Mouse (Mus musculus) ES-Bruce4 (cell line): ENCODE measurements at regions not wholly inside any gene's neighbourhood (a gene's known extent, or its start where the extent isn't known, plus 50 kb on each side); places are given as distances from the start of the nearest gene placed in this dataset.
A peak's percentile ranks its signal among the peaks of the same experiment; 100 is the strongest.

ENCODE experiments used
- H3K27ac ChIP-seq: 2 replicates; pipeline ENCODE4 v1.5.1; 2012; ENCODE audit warnings: low read length, inconsistent platforms; ENCODE audit not compliant: insufficient read depth
- H3K27me3 ChIP-seq: 2 replicates; pipeline ENCODE4 v1.6.1; 2012; ENCODE audit warnings: mild to moderate bottlenecking, low read length, inconsistent platforms; ENCODE audit not compliant: control insufficient read depth, poor library complexity, insufficient read depth, severe bottlenecking
- H3K36me3 ChIP-seq: 2 replicates; pipeline ENCODE4 v1.6.1; 2012; ENCODE audit warnings: inconsistent platforms, mild to moderate bottlenecking, low read length, moderate library complexity; ENCODE audit not compliant: control insufficient read depth, poor library complexity, insufficient read depth, severe bottlenecking
- H3K4me1 ChIP-seq: one replicate; pipeline ENCODE4 v1.8.1; 2011; ENCODE audit warnings: low read length; ENCODE audit not compliant: control insufficient read depth, insufficient read depth
- H3K4me3 ChIP-seq: 2 replicates; pipeline ENCODE4 v1.5.1; 2011; ENCODE audit warnings: low read depth, mild to moderate bottlenecking, low read length
- H3K9ac ChIP-seq: 2 replicates; pipeline ENCODE4 v1.6.1; 2012; ENCODE audit warnings: low read depth, mild to moderate bottlenecking, inconsistent platforms; ENCODE audit not compliant: poor library complexity, severe bottlenecking
- H3K9me3 ChIP-seq: replicated peaks from 2 replicates; pipeline ENCODE4 v1.6.1; 2012; ENCODE audit warnings: mild to moderate bottlenecking, low read length, inconsistent platforms; ENCODE audit not compliant: control insufficient read depth, poor library complexity, insufficient read depth, severe bottlenecking
- CTCF ChIP-seq: IDR thresholded peaks from one replicate; pipeline ENCODE4 v1.8.1; 2011; ENCODE audit warnings: low read depth, low read length
- EP300 ChIP-seq: IDR thresholded peaks from 2 replicates; pipeline ENCODE4 v1.6.1; 2011; ENCODE audit warnings: low read depth, low read length; ENCODE audit not compliant: insufficient read depth
- POLR2A ChIP-seq: IDR thresholded peaks from one replicate; pipeline ENCODE4 v1.8.1; 2011; ENCODE audit warnings: low read length; ENCODE audit not compliant: insufficient read depth

DNA sequence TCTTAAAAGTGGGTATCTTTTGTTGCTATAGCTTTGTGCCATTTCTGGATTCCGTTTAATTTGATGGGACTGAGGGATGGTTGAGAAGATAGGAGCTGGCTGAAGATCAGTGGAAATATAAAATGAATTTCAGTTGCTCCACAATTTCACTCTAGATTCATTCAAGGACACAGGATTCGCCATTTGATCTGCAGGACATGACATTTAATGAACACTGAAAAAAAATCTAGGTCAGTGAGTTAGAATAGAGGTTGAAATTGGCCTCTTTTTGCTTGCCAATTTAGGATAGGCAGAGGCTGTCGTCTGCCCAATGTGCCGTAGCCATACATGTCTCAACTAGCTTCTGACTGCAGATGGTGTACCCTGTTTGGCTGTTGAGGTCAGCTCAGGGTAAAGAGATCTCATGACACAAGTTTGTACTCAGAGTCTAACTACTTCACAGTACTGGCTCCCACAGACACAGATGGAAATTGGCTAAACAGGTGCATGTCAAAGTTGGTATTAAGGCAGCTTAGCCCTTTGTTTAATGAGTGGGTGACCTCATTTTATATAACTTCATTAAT, 449.5 kb upstream of the Tle4 start:
- TF ChIP-seq POLR2A (no peak), EP300 (no peak), CTCF (no peak)
- H3K36me3 ChIP-seq, result no peaks in the 10 kb centered on the region
- no peaks in the 10 kb centered on the region for H3K27me3 ChIP-seq
- no peak overlapping the region for H3K9ac ChIP-seq
- no peak overlapping the region for H3K4me3 ChIP-seq
- H3K4me1 ChIP-seq, result no peaks in the 10 kb centered on the region
- no peaks in the 10 kb centered on the region for H3K9me3 ChIP-seq
- H3K27ac ChIP-seq, result no peak overlapping the region

DNA sequence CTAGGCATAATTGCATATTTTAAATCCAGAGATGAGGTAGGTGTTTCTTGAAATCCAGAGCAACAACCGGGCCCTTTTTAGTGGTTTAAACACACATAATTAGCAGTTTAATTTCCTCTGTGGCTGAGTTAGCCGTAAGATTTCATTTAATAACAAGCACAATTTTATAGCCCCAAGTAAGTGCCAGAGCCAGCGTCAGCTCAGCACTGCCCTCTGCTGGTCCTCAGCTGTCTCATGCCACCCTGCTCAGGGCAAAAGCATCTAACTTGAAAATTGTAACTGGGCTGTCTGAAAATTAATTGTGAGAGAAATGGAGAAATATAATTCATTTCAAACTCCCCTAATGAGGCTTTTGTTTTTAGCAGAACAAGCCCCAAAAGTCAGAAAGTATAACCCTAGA, 437.7 kb upstream of the Tle4 start:
- Histone ChIP-seq H3K36me3 (no peaks in the 10 kb centered on the region), H3K27me3 (no peaks in the 10 kb centered on the region), H3K4me3 (no peak overlapping the region), H3K4me1 (no peaks in the 10 kb centered on the region), H3K9ac (no peak overlapping the region), H3K9me3 (no peaks in the 10 kb centered on the region), H3K27ac (no peak overlapping the region)
- TF ChIP-seq CTCF, result peak; percentile 88
- TF ChIP-seq EP300, result no peak
- no peak for TF ChIP-seq POLR2A

DNA sequence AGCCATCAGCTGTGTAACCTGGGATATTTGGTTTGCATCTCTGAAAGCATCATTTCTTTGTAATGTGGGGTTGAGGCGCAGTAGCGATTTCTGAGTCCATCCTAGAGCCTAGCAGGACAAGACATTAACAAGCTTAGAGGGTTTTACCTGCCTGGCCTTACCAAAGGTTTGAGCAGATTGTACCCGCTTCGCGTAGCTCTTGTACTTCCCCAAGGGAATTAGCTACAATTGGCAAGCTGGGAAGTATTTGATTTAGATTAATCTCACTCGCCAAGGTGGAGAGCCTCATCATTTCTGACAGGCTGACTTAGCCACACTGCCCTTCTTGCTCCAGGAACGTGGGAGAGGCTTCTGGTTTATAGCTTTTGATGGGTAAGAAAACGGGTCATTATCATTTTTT, 436.1 kb upstream of the Tle4 start:
- H3K27ac ChIP-seq, result no peak overlapping the region
- no peak for TF ChIP-seq CTCF
- no peak for TF ChIP-seq EP300
- no peak for TF ChIP-seq POLR2A
- no peaks in the 10 kb centered on the region for H3K36me3 ChIP-seq
- no peak overlapping the region for H3K4me3 ChIP-seq
- H3K4me1 ChIP-seq, result no peaks in the 10 kb centered on the region
- H3K9me3 ChIP-seq, result no peaks in the 10 kb centered on the region
- H3K27me3 ChIP-seq, result no peaks in the 10 kb centered on the region
- no peak overlapping the region for H3K9ac ChIP-seq

DNA sequence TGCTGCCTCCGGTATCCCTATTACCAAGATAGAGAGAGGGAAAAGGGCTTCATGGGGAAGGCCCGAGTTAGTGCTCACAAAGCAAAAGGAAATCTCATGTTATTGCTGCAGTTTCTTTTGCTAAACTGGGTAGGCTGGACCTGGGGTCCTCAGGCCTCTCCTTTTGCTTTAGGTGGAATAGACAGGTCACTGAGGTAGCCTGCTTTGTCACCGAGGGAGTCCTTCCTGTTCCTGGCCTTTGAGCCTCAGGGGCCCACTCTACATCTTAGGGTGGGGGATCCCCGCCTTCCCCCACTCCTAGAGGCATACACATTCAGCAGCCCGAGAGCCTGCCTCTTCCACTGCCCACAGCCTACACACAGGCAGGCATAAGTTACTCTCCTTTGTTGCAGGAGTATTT, 435.5 kb upstream of the Tle4 start:
- Histone ChIP-seq H3K36me3 (no peaks in the 10 kb centered on the region), H3K9me3 (no peaks in the 10 kb centered on the region), H3K27ac (no peak overlapping the region), H3K27me3 (no peaks in the 10 kb centered on the region), H3K4me1 (no peaks in the 10 kb centered on the region), H3K4me3 (no peak overlapping the region), H3K9ac (no peak overlapping the region)
- TF ChIP-seq EP300, result no peak
- no peak for TF ChIP-seq POLR2A
- no peak for TF ChIP-seq CTCF

DNA sequence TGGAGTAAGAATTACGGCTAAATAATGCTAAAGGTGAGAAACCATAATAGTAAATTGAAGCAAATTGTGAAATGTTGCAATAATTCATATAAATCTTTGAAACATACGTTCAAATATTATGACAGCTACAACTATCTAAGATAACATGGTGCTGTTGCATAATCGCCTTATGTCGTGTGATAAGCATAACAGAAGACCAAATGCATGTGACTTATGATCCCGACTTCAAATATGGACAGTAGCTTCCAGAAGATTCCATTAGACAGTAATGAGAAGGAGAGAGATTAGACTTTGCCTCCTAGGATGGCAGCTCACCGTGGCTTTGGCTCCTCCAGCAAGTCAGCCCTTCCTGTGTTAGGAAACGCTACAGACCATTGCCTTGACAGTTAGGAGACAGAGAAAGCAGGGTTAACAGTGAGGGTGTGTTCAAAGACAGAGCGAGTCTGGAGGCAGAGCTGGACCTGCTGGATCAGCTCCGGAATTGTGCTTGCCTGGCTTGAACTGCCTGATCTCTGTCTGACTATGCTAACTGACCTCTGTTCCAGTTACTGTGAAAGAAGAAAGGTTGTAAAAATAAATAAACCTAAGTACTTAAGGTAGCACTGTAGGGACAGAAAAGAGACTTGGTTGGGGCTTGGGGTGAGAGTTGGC, 434.6 kb upstream of the Tle4 start:
- H3K4me1 ChIP-seq, result no peaks in the 10 kb centered on the region
- H3K36me3 ChIP-seq, result no peaks in the 10 kb centered on the region
- TF ChIP-seq EP300 (no peak), POLR2A (no peak), CTCF (no peak)
- no peak overlapping the region for H3K27ac ChIP-seq
- H3K27me3 ChIP-seq, result no peaks in the 10 kb centered on the region
- no peak overlapping the region for H3K9ac ChIP-seq
- no peaks in the 10 kb centered on the region for H3K9me3 ChIP-seq
- H3K4me3 ChIP-seq, result no peak overlapping the region

DNA sequence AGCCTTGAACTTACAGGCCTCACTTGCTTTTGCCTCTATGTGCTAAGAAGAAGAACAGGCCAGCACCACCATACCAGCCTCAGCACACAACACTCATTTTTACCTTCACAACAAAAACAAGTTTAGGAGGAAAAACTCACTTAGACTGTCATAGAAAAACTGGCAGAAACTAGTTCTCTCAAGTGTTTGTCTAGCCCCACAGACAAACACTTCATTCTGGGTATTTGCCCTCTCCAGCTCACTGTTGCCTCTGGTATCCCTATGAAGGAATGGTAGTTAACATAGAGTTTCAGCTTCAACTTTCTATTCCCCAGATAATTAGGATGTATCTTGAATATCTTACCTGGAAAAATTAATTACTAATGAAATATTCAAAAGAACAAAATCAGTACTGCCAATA, 433.6 kb upstream of the Tle4 start:
- Histone ChIP-seq H3K36me3 (no peaks in the 10 kb centered on the region), H3K4me1 (no peaks in the 10 kb centered on the region), H3K9me3 (no peaks in the 10 kb centered on the region), H3K27ac (no peak overlapping the region), H3K9ac (no peak overlapping the region), H3K27me3 (no peaks in the 10 kb centered on the region), H3K4me3 (no peak overlapping the region)
- TF ChIP-seq POLR2A (no peak), EP300 (no peak), CTCF (no peak)
